Mouse (Mus musculus) E14TG2a.4 (cell line): ENCODE data around the gene Mon2.

Source experiments
- H3K27me3 ChIP-seq: 2 replicates; pipeline ENCODE4 v1.6.1; 2014; ENCODE audit warnings: low read length, control low read depth; ENCODE audit not compliant: insufficient read depth
- H3K36me3 ChIP-seq: 2 replicates; pipeline ENCODE4 v1.6.1; 2014; ENCODE audit warnings: low read length, control low read depth; ENCODE audit not compliant: insufficient read depth
- H3K4me1 ChIP-seq: replicated peaks from 2 replicates; pipeline ENCODE4 v1.6.1; 2014; ENCODE audit warnings: low read depth, low read length, control low read depth
- H3K4me3 ChIP-seq: replicated peaks from 2 replicates; pipeline ENCODE4 v1.5.1; 2014; ENCODE audit warnings: mild to moderate bottlenecking, low read length
- H3K9me3 ChIP-seq: 2 replicates; pipeline ENCODE4 v1.6.1; 2014; ENCODE audit warnings: low read length, control low read depth
- CTCF ChIP-seq: conservative IDR thresholded peaks from 2 replicates; pipeline ENCODE4 v1.5.1; 2014; ENCODE audit warnings: low read length
- NANOG ChIP-seq: IDR thresholded peaks from 2 replicates; pipeline ENCODE4 v1.6.1; 2014; ENCODE audit warnings: borderline replicate concordance, low read length, mixed read lengths
- POU5F1 ChIP-seq: IDR thresholded peaks from 2 replicates; pipeline ENCODE4 v1.6.1; 2014; ENCODE audit warnings: low read length, borderline replicate concordance

Gene Mon2

GRCm38 (mm10) chr10:122991648-122992047 is 84.7 kb downstream of the Mon2 start:
- TF ChIP-seq POU5F1 (no peak), CTCF (no peak), NANOG (no peak)
- Histone ChIP-seq H3K27me3 (no peaks in the 10 kb centered on the region), H3K36me3 (peaks cover 14% of the 10 kb centered on the region), H3K4me1 (peaks cover 21% of the 10 kb centered on the region), H3K9me3 (no peaks in the 10 kb centered on the region), H3K4me3 (no peak overlapping the region)

GRCm38 (mm10) chr10:122991053-122991452 is 85.3 kb downstream of the Mon2 start:
- Histone ChIP-seq H3K9me3 (no peaks in the 10 kb centered on the region), H3K27me3 (no peaks in the 10 kb centered on the region), H3K36me3 (peaks cover 14% of the 10 kb centered on the region), H3K4me1 (peaks cover 22% of the 10 kb centered on the region), H3K4me3 (no peak overlapping the region)
- TF ChIP-seq POU5F1 = no peak

DNA sequence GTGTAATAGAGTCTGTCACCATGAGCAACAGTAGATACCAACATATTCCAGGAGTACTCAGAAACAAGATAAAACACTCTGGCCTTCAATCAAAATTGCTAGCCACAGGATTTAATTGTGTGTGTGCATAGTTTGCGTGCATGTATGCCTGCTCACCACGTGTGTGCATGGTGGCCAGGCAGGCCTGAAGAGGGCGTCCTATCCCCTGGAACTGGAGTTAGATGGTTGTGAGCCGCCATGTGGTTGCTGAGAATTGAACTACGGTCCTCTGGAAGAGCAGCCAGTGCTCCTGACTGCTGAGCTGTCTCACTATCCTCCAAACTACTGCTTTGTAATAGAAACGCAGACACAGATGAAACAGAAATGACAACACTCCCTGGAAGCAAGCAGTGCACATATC is 85.7 kb downstream of the Mon2 start:
- Histone ChIP-seq H3K27me3 (no peaks in the 10 kb centered on the region), H3K4me3 (no peak overlapping the region), H3K9me3 (no peaks in the 10 kb centered on the region), H3K36me3 (peaks cover 13% of the 10 kb centered on the region), H3K4me1 (peaks cover 22% of the 10 kb centered on the region)
- TF ChIP-seq POU5F1 = no peak
- peak; percentile 24; the same call in 1 of the 2 replicates for TF ChIP-seq CTCF
- no peak for TF ChIP-seq NANOG

GRCm38 (mm10) chr10:122989916-122990315 is 86.4 kb downstream of the Mon2 start:
- Histone ChIP-seq H3K9me3 (no peaks in the 10 kb centered on the region), H3K27me3 (no peaks in the 10 kb centered on the region), H3K4me3 (no peak overlapping the region), H3K4me1 (peaks cover 22% of the 10 kb centered on the region), H3K36me3 (peaks cover 6% of the 10 kb centered on the region)
- TF ChIP-seq POU5F1 (no peak), CTCF (no peak), NANOG (no peak)

DNA sequence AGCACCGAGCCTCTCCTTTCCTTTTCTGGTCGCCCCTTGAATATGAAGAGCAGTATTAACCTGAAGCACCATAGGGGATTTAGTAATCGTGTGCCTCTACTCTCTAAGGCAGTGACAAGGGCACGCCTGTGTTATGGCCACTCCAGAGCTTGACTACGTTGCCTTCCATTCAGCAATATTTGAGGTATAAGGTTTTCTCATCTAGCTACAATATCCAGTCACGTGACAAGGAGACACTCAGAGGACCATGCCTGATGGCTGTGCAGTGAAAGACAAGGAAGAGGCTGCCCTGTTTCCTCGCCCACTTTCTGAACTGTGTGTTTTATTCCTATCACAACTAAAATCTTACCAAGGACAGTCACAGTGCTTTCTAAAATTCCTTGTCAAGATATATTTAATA is 87.9 kb downstream of the Mon2 start:
- no peaks in the 10 kb centered on the region for H3K27me3 ChIP-seq
- H3K9me3 ChIP-seq = no peaks in the 10 kb centered on the region
- H3K36me3 ChIP-seq = no peaks in the 10 kb centered on the region
- H3K4me1 ChIP-seq = peaks cover 33% of the 10 kb centered on the region
- H3K4me3 ChIP-seq = no peak overlapping the region
- TF ChIP-seq NANOG (no peak), CTCF (no peak), POU5F1 (no peak)

GRCm38 (mm10) chr10:122987671-122988128 is 88.6 kb downstream of the Mon2 start:
- 0 out of 2 replicates have a peak, but pooled peaks cover 5% of the 10 kb centered on the region for H3K36me3 ChIP-seq
- peak; percentile 31; the same call in 1 of the 2 replicates for TF ChIP-seq CTCF
- TF ChIP-seq NANOG = no peak
- TF ChIP-seq POU5F1 = no peak
- H3K4me3 ChIP-seq = no peak overlapping the region
- no peaks in the 10 kb centered on the region for H3K9me3 ChIP-seq
- peaks cover 37% of the 10 kb centered on the region for H3K4me1 ChIP-seq
- H3K27me3 ChIP-seq = no peaks in the 10 kb centered on the region

GRCm38 (mm10) chr10:122986320-122987225 is 89.7 kb downstream of the Mon2 start:
- TF ChIP-seq NANOG (no peak), POU5F1 (no peak), CTCF (no peak)
- no peaks in the 10 kb centered on the region for H3K27me3 ChIP-seq
- 0 out of 2 replicates have a peak, but pooled peaks cover 5% of the 10 kb centered on the region for H3K36me3 ChIP-seq
- H3K9me3 ChIP-seq = no peaks in the 10 kb centered on the region
- peak overlapping the region; percentile 93 for H3K4me3 ChIP-seq
- peaks cover 38% of the 10 kb centered on the region for H3K4me1 ChIP-seq

DNA sequence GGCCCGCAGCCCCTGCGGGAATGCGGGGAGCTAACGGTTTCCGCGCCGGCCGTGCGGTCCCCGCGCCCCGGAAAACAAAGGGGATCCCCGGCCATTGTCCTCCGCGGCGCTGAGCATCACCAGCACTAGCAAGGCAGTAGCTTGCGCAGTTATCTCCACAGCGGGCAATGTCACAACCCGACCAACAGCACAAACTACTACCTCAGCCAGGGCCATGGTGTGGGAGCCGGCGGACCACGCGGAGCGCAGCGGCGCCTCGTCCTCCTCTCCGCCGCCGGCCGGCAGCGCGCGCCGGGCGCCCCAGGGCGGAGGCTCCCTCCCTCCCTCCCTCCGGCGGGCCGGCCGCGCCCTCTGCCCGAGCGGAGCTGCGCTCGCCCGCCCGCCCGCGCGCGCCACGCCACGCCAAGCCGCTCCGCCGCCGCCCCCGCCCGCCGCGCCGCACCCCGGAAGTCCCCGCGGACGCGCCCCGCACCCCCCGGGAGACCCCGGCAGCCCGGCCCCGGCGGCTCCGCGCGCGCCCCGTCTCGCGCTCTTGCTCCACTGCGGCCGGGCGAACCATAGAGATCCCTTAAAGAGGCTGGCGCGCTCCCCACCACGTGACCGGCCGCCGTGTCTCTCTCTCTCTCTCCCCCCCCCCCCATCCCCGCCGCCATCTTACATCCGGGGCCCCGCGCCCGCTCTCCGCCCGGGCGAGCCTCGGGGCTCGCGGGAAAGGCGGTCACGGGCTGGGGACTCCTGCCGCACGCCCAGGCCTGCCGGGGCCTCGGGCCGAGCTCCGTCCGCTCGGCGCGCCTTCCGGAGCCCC is 90.6 kb downstream of the Mon2 start:
- Histone ChIP-seq H3K4me1 (peaks cover 46% of the 10 kb centered on the region), H3K9me3 (no peaks in the 10 kb centered on the region), H3K4me3 (peak overlapping the region; percentile 93), H3K36me3 (0 out of 2 replicates have a peak, but pooled peaks cover 5% of the 10 kb centered on the region), H3K27me3 (no peaks in the 10 kb centered on the region)
- TF ChIP-seq NANOG = no peak
- TF ChIP-seq POU5F1 = no peak
- TF ChIP-seq CTCF = no peak
